Mouse (Mus musculus) myocyte (in vitro differentiated cells): Measurements from ENCODE around the gene Lypd6b.

Experiments used
- CEBPB ChIP-seq: IDR thresholded peaks from 2 replicates; pipeline ENCODE4 v1.6.1; 2011; ENCODE audit warnings: mild to moderate bottlenecking, moderate library complexity; ENCODE audit not compliant: poor library complexity, insufficient read depth, severe bottlenecking
- E2F4 ChIP-seq: IDR thresholded peaks from one replicate; pipeline ENCODE4 v1.6.1; 2011; ENCODE audit warnings: mild to moderate bottlenecking, control low read depth, moderate library complexity; ENCODE audit not compliant: insufficient read depth
- MAX ChIP-seq: IDR thresholded peaks from one replicate; pipeline ENCODE4 v1.6.1; 2011; ENCODE audit warnings: low read depth, mild to moderate bottlenecking, control low read depth
- MYOG ChIP-seq, 3 experiments: IDR thresholded peaks; one replicate each; pipeline ENCODE4 v1.6.1; 2011; ENCODE audit warnings: control low read depth in 2 of 3, low read depth in 2 of 3, mild to moderate bottlenecking in 2 of 3; ENCODE audit not compliant: insufficient read length in 2 of 3, control insufficient read depth in 1 of 3, insufficient read depth in 1 of 3
- POLR2A ChIP-seq: IDR thresholded peaks from one replicate; pipeline ENCODE4 v1.6.1; 2011; ENCODE audit warnings: low read depth, mild to moderate bottlenecking, control low read depth, moderate library complexity; ENCODE audit not compliant: insufficient read length
- POLR2AphosphoS2 ChIP-seq: IDR thresholded peaks from one replicate; pipeline ENCODE4 v1.6.1; 2011; ENCODE audit warnings: low read depth, control low read depth; ENCODE audit not compliant: insufficient read length
- REST ChIP-seq: IDR thresholded peaks from one replicate; pipeline ENCODE4 v1.6.1; 2011; ENCODE audit warnings: mild to moderate bottlenecking, control low read depth, moderate library complexity; ENCODE audit not compliant: insufficient read depth, insufficient read length
- SRF ChIP-seq: IDR thresholded peaks from one replicate; pipeline ENCODE4 v1.6.1; 2011; ENCODE audit warnings: low read depth; ENCODE audit not compliant: control insufficient read depth, insufficient read length
- TCF12 ChIP-seq: IDR thresholded peaks from one replicate; pipeline ENCODE4 v1.6.1; 2011; ENCODE audit warnings: mild to moderate bottlenecking, control low read depth; ENCODE audit not compliant: poor library complexity, insufficient read depth, severe bottlenecking
- TCF3 ChIP-seq: IDR thresholded peaks from one replicate; pipeline ENCODE4 v1.6.1; 2011; ENCODE audit warnings: low read depth, control low read depth; ENCODE audit not compliant: insufficient read length
- USF1 ChIP-seq: IDR thresholded peaks from one replicate; pipeline ENCODE4 v1.6.1; 2011; ENCODE audit warnings: low read depth, mild to moderate bottlenecking, control low read depth, moderate library complexity

- TF ChIP-seq E2F4 (no peak), MYOG (IDR thresholded peaks at IDR 0.05; ENCODE audit: control insufficient read depth in 1 of 3, insufficient read depth in 1 of 3, insufficient read length in 2 of 3, low read depth in 2 of 3) (no peak), USF1 (no peak), POLR2A (no peak), TCF3 (no peak), MAX (no peak), TCF12 (no peak), REST (no peak), POLR2AphosphoS2 (no peak), SRF (no peak), CEBPB (peak; percentile 73; the same call in 1 of the 2 replicates)
Measured at GRCm38 (mm10) chr2:49809496-49809895, 22.0 kb downstream of the Lypd6b start.
